Mouse (Mus musculus): ENCODE measurements at regions not wholly inside any gene's neighbourhood (a gene's known extent, or its start where the extent isn't known, plus 50 kb on each side); places are given as distances from the start of the nearest gene placed in this dataset.

DNA sequence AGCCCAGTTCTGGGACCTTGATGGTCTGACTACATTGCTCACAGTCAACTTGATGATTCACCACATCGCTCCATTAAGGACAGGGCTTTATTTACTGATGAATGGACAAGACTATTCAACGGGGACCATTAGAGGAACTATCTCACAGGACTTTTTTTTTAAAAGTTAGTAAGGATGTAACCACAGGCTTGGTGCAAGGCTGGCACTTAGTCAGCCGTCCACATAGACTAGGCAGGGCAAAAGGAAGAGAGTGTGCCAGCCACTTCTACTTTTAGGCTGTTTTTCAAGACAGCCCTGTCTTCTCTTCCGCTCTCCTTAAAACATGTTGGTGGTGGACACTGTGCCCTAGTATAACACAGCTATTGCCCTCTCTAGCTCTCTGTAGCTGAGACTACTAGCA is 336.0 kb downstream of the Sox4 start:
- DNase-seq (ENCODE audit: low spot score in 2 of 2), result peak; percentile 18 to 23
- intact Hi-C loops (cut with DNase I), result no loop called here

GRCm38 (mm10) chr13:28616645-28617381 is 336.7 kb downstream of the Sox4 start:
- DNase-seq (ENCODE audit: low spot score in 2 of 2), result peak in 1 of 2 experiments; percentile 14
- intact Hi-C loops (cut with DNase I), result no loop called here

GRCm38 (mm10) chr13:28607551-28608114 is 345.9 kb downstream of the Sox4 start:
- intact Hi-C loops (cut with DNase I), result no loop called here
- no peak for DNase-seq (ENCODE audit: low spot score in 2 of 2)

DNA sequence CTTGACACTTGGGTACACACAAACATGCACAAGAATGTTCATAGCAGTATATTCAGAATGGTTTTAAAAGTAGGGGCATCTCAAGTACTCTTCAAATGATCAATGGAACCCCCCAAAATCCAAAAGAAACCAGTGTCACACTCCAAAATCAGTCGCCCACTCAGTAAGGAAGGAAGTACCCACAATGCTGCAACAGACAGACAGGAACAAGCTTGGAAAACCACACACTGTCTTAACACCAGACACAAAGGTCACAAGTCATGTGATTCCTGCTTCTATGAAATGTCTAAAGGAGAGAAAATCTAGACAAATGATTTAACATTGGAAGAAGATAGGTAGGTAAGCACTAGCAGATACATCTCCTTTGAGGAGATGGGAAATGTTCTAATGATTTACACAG is 346.9 kb downstream of the Sox4 start:
- intact Hi-C loops (cut with DNase I), result no loop called here
- DNase-seq (ENCODE audit: low spot score in 2 of 2), result no peak

- DNase-seq (ENCODE audit: low spot score in 2 of 2), result no peak
- intact Hi-C loops (cut with DNase I), result no loop called here
Observed at GRCm38 (mm10) chr13:28605833-28606232, 347.7 kb downstream of the Sox4 start.

- intact Hi-C loops (cut with DNase I), result no loop called here
- peak; percentile 15 to 16 for DNase-seq (ENCODE audit: low spot score in 2 of 2)
Observed at GRCm38 (mm10) chr13:28604016-28604415, 346.7 kb downstream of the Gm11361 start.

- DNase-seq (ENCODE audit: low spot score in 2 of 2), result no peak
- intact Hi-C loops (cut with DNase I), result no loop called here
Observed at GRCm38 (mm10) chr13:28600792-28601191, 343.5 kb downstream of the Gm11361 start.

- DNase-seq (ENCODE audit: low spot score in 2 of 2), result no peak
- intact Hi-C loops (cut with DNase I), result no loop called here
Observed at GRCm38 (mm10) chr13:28596367-28596766, 339.0 kb downstream of the Gm11361 start.

GRCm38 (mm10) chr13:28592176-28592575 is 334.8 kb downstream of the Gm11361 start:
- intact Hi-C loops (cut with DNase I), result no loop called here
- DNase-seq (ENCODE audit: low spot score in 2 of 2), result no peak

- DNase-seq (ENCODE audit: low spot score in 2 of 2), result no peak
Observed at GRCm38 (mm10) chr13:28587977-28588376, 330.6 kb downstream of the Gm11361 start.

GRCm38 (mm10) chr13:28586693-28587092 is 329.4 kb downstream of the Gm11361 start:
- DNase-seq (ENCODE audit: low spot score in 2 of 2), result no peak
- intact Hi-C loops (cut with DNase I), result no loop called here

More at GRCm38 (mm10) chr13:28587977-28588376, 330.6 kb downstream of the Gm11361 start:
- intact Hi-C loops (cut with DNase I), result no loop called here

DNA sequence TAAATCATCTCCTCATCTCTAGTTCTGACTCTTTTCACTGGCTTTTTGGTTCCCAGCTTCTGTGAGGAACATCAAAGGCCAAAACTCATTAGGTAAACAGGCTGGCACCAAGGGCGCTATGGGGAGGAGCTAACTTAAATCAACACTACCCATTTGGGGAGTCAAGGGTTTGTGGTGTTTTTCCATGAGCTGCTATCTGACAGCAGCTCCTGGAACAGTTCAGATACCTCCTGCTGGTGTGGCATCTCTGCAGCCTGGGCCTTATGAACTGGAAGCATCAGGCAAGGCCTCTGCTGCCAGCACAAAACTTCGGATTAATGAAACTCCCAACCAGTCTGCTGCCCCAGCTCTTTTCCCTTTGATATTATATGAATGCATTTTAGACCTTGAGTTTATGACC is 328.8 kb downstream of the Gm11361 start:
- no peak for DNase-seq (ENCODE audit: low spot score in 2 of 2)
- intact Hi-C loops (cut with DNase I), result no loop called here

- DNase-seq (ENCODE audit: low spot score in 2 of 2), result no peak
- intact Hi-C loops (cut with DNase I), result no loop called here
Observed at GRCm38 (mm10) chr13:28583617-28584016, 326.3 kb downstream of the Gm11361 start.

GRCm38 (mm10) chr13:28575202-28575851 is 318.0 kb downstream of the Gm11361 start:
- no peak for DNase-seq (ENCODE audit: low spot score in 2 of 2)
- intact Hi-C loops (cut with DNase I), result no loop called here

GRCm38 (mm10) chr13:28573364-28573763 is 316.0 kb downstream of the Gm11361 start:
- no peak for DNase-seq (ENCODE audit: low spot score in 2 of 2)
- intact Hi-C loops (cut with DNase I), result no loop called here

DNA sequence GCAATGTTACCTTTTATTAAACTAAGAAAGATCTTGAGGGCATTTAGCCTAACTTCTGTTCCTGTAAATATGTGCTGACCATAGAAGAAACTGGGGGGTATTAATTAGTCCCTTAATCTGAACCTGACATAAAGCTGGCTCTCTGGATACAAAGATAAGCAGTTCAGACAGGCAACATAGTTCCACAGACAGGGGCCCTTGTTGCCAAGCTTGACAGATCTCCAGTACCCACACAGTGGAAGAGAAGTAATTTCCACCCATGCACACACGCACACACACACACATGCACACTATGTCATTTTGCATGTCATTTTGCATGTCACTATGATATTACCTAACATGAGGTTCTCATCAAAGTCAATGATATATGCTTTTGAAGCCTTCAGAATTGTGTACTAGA is 315.1 kb downstream of the Gm11361 start:
- intact Hi-C loops (cut with DNase I), result no loop called here
- no peak for DNase-seq (ENCODE audit: low spot score in 2 of 2)

DNA sequence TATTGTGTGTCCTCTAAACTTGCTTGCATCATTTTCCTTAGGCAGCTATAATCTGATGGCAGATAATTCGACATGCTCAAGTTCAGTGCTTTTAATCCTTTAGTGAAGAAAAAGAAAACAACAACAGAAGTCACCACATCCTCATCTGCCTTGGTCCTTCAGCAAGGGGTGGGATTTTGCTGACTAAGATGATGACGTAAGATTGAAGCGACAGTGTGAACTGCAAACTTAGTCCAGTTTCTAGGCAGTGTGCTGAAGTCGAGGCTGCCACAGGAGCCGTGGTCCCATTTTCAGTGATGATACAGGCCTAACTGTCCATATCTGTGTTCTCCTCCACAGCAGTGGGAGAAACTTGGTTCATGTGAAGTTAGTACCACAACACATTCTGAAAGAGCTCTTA is 314.4 kb downstream of the Gm11361 start:
- intact Hi-C loops (cut with DNase I), result no loop called here
- no peak for DNase-seq (ENCODE audit: low spot score in 2 of 2)

- no peak for DNase-seq (ENCODE audit: low spot score in 2 of 2)
- intact Hi-C loops (cut with DNase I), result no loop called here
Observed at GRCm38 (mm10) chr13:28563585-28563984, 306.3 kb downstream of the Gm11361 start.

- intact Hi-C loops (cut with DNase I), result no loop called here
- DNase-seq (ENCODE audit: low spot score in 2 of 2), result no peak
Observed at GRCm38 (mm10) chr13:28560081-28560480, 302.8 kb downstream of the Gm11361 start.

- no peak for DNase-seq (ENCODE audit: low spot score in 2 of 2)
- intact Hi-C loops (cut with DNase I), result loop anchor here (10.0 kb wide), 1 partner anchor 132 kb away; no protein-coding TSS in a partner anchor
Observed at GRCm38 (mm10) chr13:28557032-28557570, 299.8 kb downstream of the Gm11361 start.

Measured in left cerebral cortex, postnatal 14 days (tissue).